Mouse (Mus musculus) adrenal gland, adult 18-20 months (tissue): ENCODE measurements around the gene Mras. TPM values are rescaled to one million over a fixed set of nuclear protein-coding genes. Genes with fewer than 3 reads are reported as not detected.

Experiments
- DNase-seq, 2 experiments: peaks; one replicate each; pipeline ENCODE4 v3.0.0; 2021 to 2022; ENCODE audit warnings: low spot score in 2 of 2
- total RNA-seq, 2 experiments: library from RNA; stranded (reverse); gene quantifications; 1 replicate in 1 of 2; 2 replicates in 1 of 2; pipeline ENCODE4 v1.2.3; 2021

Mras gene
- total RNA-seq, 2 experiments from 2014 or later = 59.9 to 92.3 TPM

GRCm38 (mm10) chr9:99441647-99442433 is 4.7 kb upstream of the Mras start:
- no peak for DNase-seq

- no peak for DNase-seq
Measured at GRCm38 (mm10) chr9:99440941-99441340, 3.8 kb upstream of the Mras start.

- no peak for DNase-seq
Measured at GRCm38 (mm10) chr9:99439064-99439463, 1.9 kb upstream of the Mras start.

- no peak for DNase-seq
Measured at GRCm38 (mm10) chr9:99437781-99438565, 792 bp upstream of the Mras start.

GRCm38 (mm10) chr9:99436182-99437030 is 775 bp downstream of the Mras start:
- DNase-seq = peak; percentile 86 to 88

- DNase-seq = peak; percentile 49 to 59
Measured at GRCm38 (mm10) chr9:99435619-99436181, 1.5 kb downstream of the Mras start.

- DNase-seq = peak; percentile 36 to 48
Measured at GRCm38 (mm10) chr9:99434892-99435618, 2.1 kb downstream of the Mras start.

- no peak for DNase-seq
Measured at GRCm38 (mm10) chr9:99432478-99432877, 4.7 kb downstream of the Mras start.

GRCm38 (mm10) chr9:99431963-99432362 is 5.2 kb downstream of the Mras start:
- no peak for DNase-seq

GRCm38 (mm10) chr9:99431346-99431745 is 5.8 kb downstream of the Mras start:
- DNase-seq = no peak

- no peak for DNase-seq
Measured at GRCm38 (mm10) chr9:99430806-99431205, 6.4 kb downstream of the Mras start.

GRCm38 (mm10) chr9:99429845-99430244 is 7.3 kb downstream of the Mras start:
- DNase-seq = no peak

- DNase-seq = no peak
Measured at GRCm38 (mm10) chr9:99428601-99429331, 8.4 kb downstream of the Mras start.

- no peak for DNase-seq
Measured at GRCm38 (mm10) chr9:99425262-99425661, 11.9 kb downstream of the Mras start.

GRCm38 (mm10) chr9:99424574-99424863 is 12.7 kb downstream of the Mras start:
- no peak for DNase-seq

GRCm38 (mm10) chr9:99423692-99424573 is 13.2 kb downstream of the Mras start:
- DNase-seq = no peak

GRCm38 (mm10) chr9:99421914-99422313 is 15.3 kb downstream of the Mras start:
- no peak for DNase-seq

- no peak for DNase-seq
Measured at GRCm38 (mm10) chr9:99419951-99420701, 17.1 kb downstream of the Mras start.
